16 mouse cellular contexts compared by ENCODE assay signal in the genomic region with DNA sequence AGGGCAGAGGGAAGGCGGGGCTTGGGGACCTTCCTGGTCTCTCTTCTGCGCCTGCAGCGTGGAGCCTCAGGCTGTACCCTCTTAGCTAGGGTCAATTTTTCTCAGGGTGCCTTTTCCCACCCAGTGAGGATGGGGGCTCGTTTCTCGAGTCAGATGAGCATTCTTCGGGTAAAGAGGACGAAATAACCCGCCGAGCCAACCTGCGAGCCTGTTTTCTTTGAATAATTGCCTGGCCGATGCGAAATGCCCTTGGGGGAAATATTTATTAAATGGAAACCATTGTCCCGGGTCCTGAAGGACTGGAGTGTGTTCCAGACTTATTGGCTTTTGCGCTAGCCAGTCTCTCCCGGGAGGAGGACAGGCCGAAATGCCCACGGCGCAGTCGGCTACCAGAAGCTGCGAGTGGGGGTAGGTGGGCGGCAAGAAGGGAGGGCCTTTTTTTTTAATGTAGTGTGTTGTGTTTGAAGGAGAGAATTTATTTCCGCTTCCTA. TPM values are rescaled to one million over a fixed set of nuclear protein-coding genes. Genes with fewer than 3 reads are reported as not detected.
DNase-seq lines count a peak whose midpoint lies in the region; ATAC-seq and TF ChIP-seq lines count a peak whose summit lies in the region.
"Had no signal": no experiment of that assay in that cellular context is flagged by ENCODE, and none has a peak within 500 bp of the region (broad histone marks: within the 10 kb centered on the region; RNA-seq: fewer than 3 reads in every experiment).

No protein-coding gene starts in this region.

- H3K4me2 ChIP-seq in heart, embryonic 13.5 days, result no peak overlapping the region
- peak overlapping the region; percentile 55; the same call in 1 of the 2 replicates for H3K4me2 ChIP-seq in embryonic facial prominence, embryonic 13.5 days
- 0 out of 2 replicates have a peak overlapping the region, but pooled peaks have one; percentile 12 for H3K4me2 ChIP-seq in hindbrain, embryonic 15.5 days
- H3K4me2 ChIP-seq in midbrain, postnatal 0 days (ENCODE audit: low read depth, low read length, poor library complexity, severe bottlenecking), result peak overlapping the region; percentile 46

- H3K36me3 ChIP-seq in heart, embryonic 13.5 days, result no peaks in the 10 kb centered on the region
- no peaks in the 10 kb centered on the region for H3K36me3 ChIP-seq in embryonic facial prominence, embryonic 13.5 days
- no peaks in the 10 kb centered on the region for H3K36me3 ChIP-seq in hindbrain, embryonic 15.5 days
- H3K36me3 ChIP-seq in midbrain, postnatal 0 days (ENCODE audit: insufficient read depth, low read length), result no peaks in the 10 kb centered on the region
- H3K36me3 ChIP-seq: stomach, embryonic 15.5 days had no signal

- H3K9ac ChIP-seq in heart, embryonic 13.5 days, result no peak overlapping the region
- no peak overlapping the region for H3K9ac ChIP-seq in embryonic facial prominence, embryonic 13.5 days
- no peak overlapping the region for H3K9ac ChIP-seq in hindbrain, embryonic 15.5 days
- no peak overlapping the region for H3K9ac ChIP-seq in midbrain, postnatal 0 days (replicated peaks; ENCODE audit: low read length, poor library complexity, severe bottlenecking)
- H3K9ac ChIP-seq: stomach, embryonic 15.5 days had no signal

- ATAC-seq in heart, embryonic 13.5 days (ENCODE audit: extremely low read depth, insufficient number of reproducible peaks, low FRiP score, low TSS enrichment), result no peak
- ATAC-seq in embryonic facial prominence, embryonic 13.5 days (ENCODE audit: insufficient number of reproducible peaks, insufficient read depth, low FRiP score, low TSS enrichment, low read depth), result no peak
- ATAC-seq in hindbrain, embryonic 15.5 days (ENCODE audit: low FRiP score, low read depth), result no peak
- ATAC-seq in midbrain, postnatal 0 days (ENCODE audit: low FRiP score), result no peak
- ATAC-seq: activated CD4-positive, CD25-positive, alpha-beta regulatory T cell, adult 4 months; lung, postnatal 0 days had no signal

- intact Hi-C loops in heart, postnatal 14 days (cut with DNase I), result no loop called here

- H3K9me3 ChIP-seq in heart, embryonic 13.5 days, result no peaks in the 10 kb centered on the region
- H3K9me3 ChIP-seq in embryonic facial prominence, embryonic 13.5 days, result no peaks in the 10 kb centered on the region
- no peaks in the 10 kb centered on the region for H3K9me3 ChIP-seq in hindbrain, embryonic 15.5 days
- H3K9me3 ChIP-seq in midbrain, postnatal 0 days (ENCODE audit: low read length), result no peaks in the 10 kb centered on the region
- H3K9me3 ChIP-seq: stomach, embryonic 15.5 days had no signal

- H3K4me3 ChIP-seq in heart, embryonic 13.5 days, result peak overlapping the region; percentile 44; the same call in 1 of the 2 replicates
- H3K4me3 ChIP-seq in embryonic facial prominence, embryonic 13.5 days, result peak overlapping the region; percentile 2; the same call in 1 of the 2 replicates
- no peak overlapping the region for H3K4me3 ChIP-seq in hindbrain, embryonic 15.5 days
- no peak overlapping the region; the same call in 1 of the 2 replicates for H3K4me3 ChIP-seq in midbrain, postnatal 0 days (ENCODE audit: low read depth, low read length)
- H3K4me3 ChIP-seq: stomach, embryonic 15.5 days had no signal

- DNase-seq in heart, postnatal 14 days, result no peak
- DNase-seq in midbrain, postnatal 0 days (ENCODE audit: low spot score), result no peak
- no peak for DNase-seq in layer of hippocampus, postnatal 36 days
- DNase-seq in urinary bladder, postnatal 14 days (ENCODE audit: low spot score), result no peak
- DNase-seq: cerebellum, adult 8-10 months; thymus, postnatal 25 days had no signal

- peaks cover 100% of the 10 kb centered on the region for H3K27me3 ChIP-seq in heart, embryonic 13.5 days (replicated peaks)
- H3K27me3 ChIP-seq in embryonic facial prominence, embryonic 13.5 days, result peaks cover 98% of the 10 kb centered on the region
- H3K27me3 ChIP-seq in hindbrain, embryonic 15.5 days, result peaks cover 94% of the 10 kb centered on the region
- peaks cover 67% of the 10 kb centered on the region for H3K27me3 ChIP-seq in midbrain, postnatal 0 days (ENCODE audit: insufficient read depth, low read length)

- peaks cover 15% of the 10 kb centered on the region for H3K4me1 ChIP-seq in heart, embryonic 13.5 days
- H3K4me1 ChIP-seq in embryonic facial prominence, embryonic 13.5 days, result peaks cover 26% of the 10 kb centered on the region
- H3K4me1 ChIP-seq in hindbrain, embryonic 15.5 days (replicated peaks), result peaks cover 22% of the 10 kb centered on the region
- H3K4me1 ChIP-seq in midbrain, postnatal 0 days (ENCODE audit: insufficient read depth, low read length), result no peaks in the 10 kb centered on the region

- WGBS in heart, embryonic 13.5 days, result 4% methylated on average over 22 of the region's 22 CpGs
- WGBS in embryonic facial prominence, embryonic 13.5 days, result 2% methylated on average over 22 of the region's 22 CpGs
- WGBS in hindbrain, embryonic 15.5 days, result 3% methylated on average over 22 of the region's 22 CpGs
- 6% methylated on average over 22 of the region's 22 CpGs for WGBS in midbrain, postnatal 0 days

- no peak for TF ChIP-seq CTCF in midbrain, postnatal 0 days (IDR thresholded peaks at IDR 0.05)

- no peak overlapping the region for H3K27ac ChIP-seq in heart, embryonic 13.5 days (replicated peaks)
- H3K27ac ChIP-seq in embryonic facial prominence, embryonic 13.5 days, result no peak overlapping the region
- no peak overlapping the region for H3K27ac ChIP-seq in hindbrain, embryonic 15.5 days (replicated peaks)
- no peak overlapping the region for H3K27ac ChIP-seq in midbrain, postnatal 0 days (ENCODE audit: low read depth, low read length)
- H3K27ac ChIP-seq: kidney, postnatal 0 days; stomach, embryonic 15.5 days had no signal

RNA-seq across cellular contexts. Expression of a gene that starts 1.1 kb away (rescaled TPM):
- polyA plus RNA-seq in heart, embryonic 13.5 days (2015; fragmentation: Nextera tagmentation; extraction: Ambion mirVana), result not detected in 2 replicates
- not detected for total RNA-seq in heart, postnatal 14 days (2021)
- 1.6 and 1.7 TPM in 2 replicates for polyA plus RNA-seq in embryonic facial prominence, embryonic 13.5 days (2015; fragmentation: Nextera tagmentation; extraction: Ambion mirVana)
- 11.0 and 15.3 TPM in 2 replicates for polyA plus RNA-seq in hindbrain, embryonic 15.5 days (2015; fragmentation: Nextera tagmentation; extraction: Ambion mirVana)
- 23.3 and 33.5 TPM in 2 replicates for total RNA-seq in midbrain, postnatal 0 days (2014; rRNA removed)
- polyA plus RNA-seq in midbrain, postnatal 0 days (2015; fragmentation: Nextera tagmentation; extraction: Ambion mirVana), result 45.7 and 46.8 TPM in 2 replicates
- total RNA-seq in layer of hippocampus, postnatal 36 days (2021), result not detected
- total RNA-seq: liver, adult 2 months had no signal
- polyA plus RNA-seq: activated CD4-positive, CD25-positive, alpha-beta regulatory T cell, adult 4 months; gonadal fat pad, adult 2 months; kidney, postnatal 0 days; liver, adult 2 months; lung, postnatal 0 days; small intestine, adult 2 months had no signal

Comparison
In these comparisons a context has a peak if more than half of its experiments do, and no peak if none do; other contexts are left out.
1. H3K4me3 ChIP-seq: peak in heart, embryonic 13.5 days (single experiment) and embryonic facial prominence, embryonic 13.5 days (single experiment); none in hindbrain, embryonic 15.5 days (single experiment) and midbrain, postnatal 0 days (single experiment).